Mouse (Mus musculus) midbrain, embryonic 12.5 days (tissue): ENCODE results near the gene Abcb4. TPM values are rescaled to one million over a fixed set of nuclear protein-coding genes. Genes with fewer than 3 reads are reported as not detected.
A peak's percentile ranks its signal among the peaks of the same experiment; 100 is the strongest.

Experiments
- ATAC-seq: fragments of 200-750 bp; cut with Nextera tagmentation; 2 replicates; pipeline ENCODE4 v1.8.0; 2017; ENCODE audit warnings: low read depth, moderate TSS enrichment, moderate library complexity; ENCODE audit not compliant: low FRiP score
- H3K27ac ChIP-seq: fragments of 300-500 bp; sonication (generic); replicated peaks from 2 replicates; pipeline ENCODE4 v1.5.1; 2016; ENCODE audit warnings: mild to moderate bottlenecking
- H3K27me3 ChIP-seq: fragments of 300-500 bp; sonication (generic); 2 replicates; pipeline ENCODE4 v1.6.1; 2016; ENCODE audit warnings: mild to moderate bottlenecking
- H3K36me3 ChIP-seq: fragments of 300-500 bp; sonication (generic); 2 replicates; pipeline ENCODE4 v1.6.1; 2016
- H3K4me1 ChIP-seq: fragments of 300-500 bp; sonication (generic); 2 replicates; pipeline ENCODE4 v1.6.1; 2016
- H3K4me2 ChIP-seq: fragments of 300-500 bp; sonication (generic); replicated peaks from 2 replicates; pipeline ENCODE4 v1.6.1; 2016; ENCODE audit warnings: mild to moderate bottlenecking, moderate library complexity
- H3K4me3 ChIP-seq: fragments of 300-500 bp; sonication (generic); 2 replicates; pipeline ENCODE4 v1.5.1; 2016; ENCODE audit warnings: mild to moderate bottlenecking
- H3K9ac ChIP-seq: fragments of 300-500 bp; sonication (generic); replicated peaks from 2 replicates; pipeline ENCODE4 v1.6.1; 2016; ENCODE audit warnings: mild to moderate bottlenecking, moderate library complexity
- H3K9me3 ChIP-seq: fragments of 300-500 bp; sonication (generic); 2 replicates; pipeline ENCODE4 v1.6.1; 2016; ENCODE audit warnings: mild to moderate bottlenecking
- WGBS: fragments of 180-500 bp; shearing (Covaris S2); methylation state at CpG from one replicate; pipeline ENCODE4 v1.1.7; 2016; 5-methylcytosine and 5-hydroxymethylcytosine counted together
- polyA plus RNA-seq: library from polyadenylated mRNA; unstranded; fragments of >200 nt; fragmentation: Nextera tagmentation; extraction: Ambion mirVana; gene quantifications from 2 replicates; pipeline ENCODE4 v1.2.1, GENCODE M21; 2016

Gene Abcb4
- polyA plus RNA-seq, 1 experiment from 2014 or later: 0.93 TPM

DNA sequence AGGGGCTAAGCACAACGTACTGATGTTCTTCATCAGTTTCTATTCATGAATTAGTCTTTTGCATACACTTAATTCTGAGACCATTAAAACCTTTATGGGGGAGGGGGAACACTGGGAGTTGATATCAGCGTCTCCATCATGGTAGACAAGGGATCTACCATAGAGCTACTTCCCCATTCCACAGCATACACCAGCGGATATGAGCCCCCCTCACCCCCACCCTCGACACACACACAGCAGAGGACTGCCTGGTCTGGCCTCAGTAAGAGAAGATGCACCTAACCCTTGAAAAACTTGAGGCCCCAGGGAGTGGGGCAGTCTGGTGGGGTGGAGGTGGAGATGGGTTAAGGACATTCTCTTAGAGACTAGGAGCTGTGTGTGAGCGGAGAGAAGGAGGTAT, 15.7 kb upstream of the Abcb4 start:
- Histone ChIP-seq H3K36me3 (no peaks in the 10 kb centered on the region), H3K4me3 (no peak overlapping the region), H3K9ac (no peak overlapping the region), H3K4me1 (no peaks in the 10 kb centered on the region), H3K4me2 (no peak overlapping the region), H3K27ac (no peak overlapping the region), H3K27me3 (no peaks in the 10 kb centered on the region), H3K9me3 (no peaks in the 10 kb centered on the region)
- 74% methylated on average over 5 of the region's 5 CpGs for WGBS
- no peak for ATAC-seq

- no peak overlapping the region for H3K27ac ChIP-seq
- WGBS: 82% methylated on average over 2 of the region's 2 CpGs
Observed at GRCm38 (mm10) chr5:8885837-8886236, 7.7 kb upstream of the Abcb4 start.

DNA sequence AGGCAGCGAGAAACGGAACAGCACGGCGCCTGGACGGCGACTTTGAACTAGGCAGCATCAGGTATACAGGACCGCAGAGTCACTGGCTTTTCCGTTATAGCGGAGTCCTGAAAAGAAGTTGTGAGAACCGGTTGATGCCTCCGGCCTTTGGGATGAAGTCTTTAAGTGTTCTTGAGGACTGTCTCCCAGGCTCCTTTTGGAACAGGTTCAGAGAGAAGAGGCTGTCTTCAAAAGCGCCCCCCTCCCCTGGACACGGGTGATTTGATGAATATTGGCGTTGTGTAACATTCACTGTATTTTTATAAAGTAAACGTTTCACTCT, 548 bp downstream of the Abcb4 start:
- no peak for ATAC-seq
- 0 out of 2 replicates have a peak, but pooled peaks cover 2% of the 10 kb centered on the region for H3K4me1 ChIP-seq
- H3K9ac ChIP-seq: peak overlapping the region; percentile 73
- peak overlapping the region; percentile 73 for H3K4me3 ChIP-seq
- peaks cover 3% of the 10 kb centered on the region; the same call in 1 of the 2 replicates for H3K9me3 ChIP-seq
- no peak overlapping the region for H3K27ac ChIP-seq
- H3K4me2 ChIP-seq: peak overlapping the region; percentile 94
- no peaks in the 10 kb centered on the region for H3K36me3 ChIP-seq
- H3K27me3 ChIP-seq: peaks cover 23% of the 10 kb centered on the region
- WGBS: 10% methylated on average over 15 of the region's 15 CpGs

More at GRCm38 (mm10) chr5:8885837-8886236, 7.7 kb upstream of the Abcb4 start:
- Histone ChIP-seq H3K36me3 (no peaks in the 10 kb centered on the region), H3K4me2 (no peak overlapping the region), H3K27me3 (no peaks in the 10 kb centered on the region), H3K4me3 (no peak overlapping the region), H3K9me3 (peaks cover 3% of the 10 kb centered on the region; the same call in 1 of the 2 replicates), H3K9ac (no peak overlapping the region), H3K4me1 (no peaks in the 10 kb centered on the region)
- no peak for ATAC-seq

- no peak overlapping the region for H3K27ac ChIP-seq
- 0 out of 2 replicates have a peak, but pooled peaks cover 2% of the 10 kb centered on the region for H3K4me1 ChIP-seq
- H3K9me3 ChIP-seq: peaks cover 3% of the 10 kb centered on the region; the same call in 1 of the 2 replicates
- H3K9ac ChIP-seq: no peak overlapping the region
- peaks cover 23% of the 10 kb centered on the region for H3K27me3 ChIP-seq
- H3K36me3 ChIP-seq: no peaks in the 10 kb centered on the region
- H3K4me2 ChIP-seq: no peak overlapping the region
- no peak overlapping the region for H3K4me3 ChIP-seq
- no peak for ATAC-seq
- WGBS: 73% methylated on average over 15 of the region's 15 CpGs
Observed at GRCm38 (mm10) chr5:8894641-8895490, 1.3 kb downstream of the Abcb4 start.

- 73% methylated on average over 1 of the region's 1 CpGs for WGBS
- Histone ChIP-seq H3K27ac (no peak overlapping the region), H3K4me2 (no peak overlapping the region), H3K36me3 (no peaks in the 10 kb centered on the region), H3K9me3 (no peaks in the 10 kb centered on the region), H3K4me3 (no peak overlapping the region), H3K27me3 (peaks cover 23% of the 10 kb centered on the region), H3K9ac (no peak overlapping the region), H3K4me1 (0 out of 2 replicates have a peak, but pooled peaks cover 2% of the 10 kb centered on the region)
- no peak for ATAC-seq
Observed at GRCm38 (mm10) chr5:8896198-8896597, 2.7 kb downstream of the Abcb4 start.

DNA sequence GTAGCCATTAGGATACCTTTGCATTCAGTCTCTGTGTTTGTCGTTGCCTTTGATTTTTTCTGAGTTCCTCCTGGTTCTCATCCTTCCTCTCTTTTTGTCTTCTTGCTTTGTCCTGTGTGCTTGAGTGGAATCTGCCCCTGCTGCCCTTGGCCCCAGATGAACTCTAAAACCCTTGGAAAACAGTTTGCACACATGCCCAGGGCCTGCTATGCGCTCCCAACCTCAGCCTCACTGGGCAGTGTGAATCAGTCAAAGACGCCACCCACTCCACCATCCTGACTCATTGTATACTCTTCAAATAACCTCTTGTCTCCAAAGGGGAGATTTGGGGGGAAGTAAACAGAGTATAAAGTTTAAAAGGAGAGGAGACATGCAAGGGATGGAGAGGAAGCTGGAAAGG, 4.7 kb downstream of the Abcb4 start:
- H3K36me3 ChIP-seq: no peaks in the 10 kb centered on the region
- no peak overlapping the region for H3K27ac ChIP-seq
- H3K27me3 ChIP-seq: peaks cover 11% of the 10 kb centered on the region
- no peaks in the 10 kb centered on the region for H3K9me3 ChIP-seq
- no peak overlapping the region for H3K4me2 ChIP-seq
- ATAC-seq: no peak
- no peak overlapping the region for H3K9ac ChIP-seq
- H3K4me1 ChIP-seq: no peaks in the 10 kb centered on the region
- H3K4me3 ChIP-seq: no peak overlapping the region
- WGBS: 55% methylated on average over 3 of the region's 3 CpGs

- Histone ChIP-seq H3K9me3 (no peaks in the 10 kb centered on the region), H3K9ac (no peak overlapping the region), H3K27me3 (no peaks in the 10 kb centered on the region), H3K27ac (no peak overlapping the region), H3K36me3 (no peaks in the 10 kb centered on the region), H3K4me3 (no peak overlapping the region), H3K4me2 (no peak overlapping the region), H3K4me1 (peaks cover 2% of the 10 kb centered on the region; the same call in 1 of the 2 replicates)
- WGBS: 88% methylated on average over 1 of the region's 1 CpGs
- ATAC-seq: no peak
Observed at GRCm38 (mm10) chr5:8901001-8901400, 7.5 kb downstream of the Abcb4 start.

- 67% methylated on average over 6 of the region's 6 CpGs for WGBS
- ATAC-seq: no peak
- Histone ChIP-seq H3K36me3 (no peaks in the 10 kb centered on the region), H3K27ac (no peak overlapping the region), H3K4me2 (no peak overlapping the region), H3K4me1 (peaks cover 2% of the 10 kb centered on the region; the same call in 1 of the 2 replicates), H3K27me3 (no peaks in the 10 kb centered on the region), H3K4me3 (no peak overlapping the region), H3K9me3 (no peaks in the 10 kb centered on the region), H3K9ac (no peak overlapping the region)
Observed at GRCm38 (mm10) chr5:8902141-8902817, 8.8 kb downstream of the Abcb4 start.

DNA sequence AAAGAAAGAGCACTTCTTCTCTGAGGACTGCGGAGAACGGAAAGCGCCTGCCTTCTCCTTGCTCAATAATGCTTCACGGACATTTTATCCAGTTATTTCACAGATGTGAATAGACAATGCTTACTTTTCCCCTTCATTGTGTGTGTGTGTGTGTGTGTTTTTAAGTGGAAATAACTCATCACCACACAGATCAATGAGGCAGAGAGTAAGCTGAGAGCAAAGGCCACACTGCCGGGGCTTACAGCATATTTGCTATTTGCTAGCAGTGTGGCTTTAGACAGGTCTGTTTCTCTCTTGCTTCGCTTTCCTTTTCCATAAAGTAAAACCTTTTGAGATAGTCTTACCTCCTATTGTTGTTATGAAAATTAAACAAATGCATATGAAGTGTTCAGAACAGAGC, 11.0 kb downstream of the Abcb4 start:
- H3K9ac ChIP-seq: no peak overlapping the region
- no peak overlapping the region for H3K4me2 ChIP-seq
- H3K27me3 ChIP-seq: no peaks in the 10 kb centered on the region
- no peaks in the 10 kb centered on the region for H3K36me3 ChIP-seq
- ATAC-seq: no peak
- 47% methylated on average over 6 of the region's 6 CpGs for WGBS
- peaks cover 2% of the 10 kb centered on the region; the same call in 1 of the 2 replicates for H3K4me1 ChIP-seq
- H3K4me3 ChIP-seq: no peak overlapping the region
- no peaks in the 10 kb centered on the region for H3K9me3 ChIP-seq
- H3K27ac ChIP-seq: no peak overlapping the region

DNA sequence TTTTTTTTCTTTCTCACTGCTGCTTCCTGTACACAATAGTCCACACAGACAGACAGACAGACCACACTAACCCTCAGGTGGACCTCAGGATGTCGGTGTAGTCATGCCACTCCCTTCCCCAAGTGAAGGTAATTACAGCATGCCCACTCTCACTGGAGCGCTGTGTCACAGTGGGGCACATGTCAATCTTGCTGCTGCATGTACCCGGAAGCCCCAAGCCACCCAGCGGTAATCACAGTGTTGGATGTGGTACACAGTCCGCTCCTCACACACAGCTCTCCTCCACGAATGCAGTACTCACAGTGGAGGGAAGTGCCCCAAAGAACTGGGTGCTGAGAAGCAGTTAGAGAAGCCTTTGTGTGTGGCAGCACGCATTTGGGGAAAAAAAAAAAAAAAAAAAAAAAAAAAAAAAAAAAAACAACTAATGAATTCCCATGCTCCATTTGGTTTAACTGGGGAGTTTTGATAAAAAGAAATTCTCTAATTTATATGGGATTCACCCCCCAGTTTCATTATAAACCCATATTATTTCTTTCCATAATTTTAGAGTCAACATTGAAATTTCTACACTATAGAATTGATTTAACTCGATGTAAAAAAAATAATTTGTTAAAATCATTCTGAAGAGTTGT, 18.2 kb downstream of the Abcb4 start:
- H3K4me3 ChIP-seq: no peak overlapping the region
- 85% methylated on average over 8 of the region's 8 CpGs for WGBS
- no peaks in the 10 kb centered on the region for H3K36me3 ChIP-seq
- no peaks in the 10 kb centered on the region for H3K4me1 ChIP-seq
- no peaks in the 10 kb centered on the region for H3K27me3 ChIP-seq
- H3K9me3 ChIP-seq: 0 out of 2 replicates have a peak, but pooled peaks cover 3% of the 10 kb centered on the region
- peak; percentile 38; the same call in 1 of the 2 replicates for ATAC-seq
- no peak overlapping the region for H3K27ac ChIP-seq
- H3K4me2 ChIP-seq: no peak overlapping the region
- H3K9ac ChIP-seq: no peak overlapping the region

- WGBS: 89% methylated on average over 2 of the region's 2 CpGs
- no peak overlapping the region for H3K4me3 ChIP-seq
- H3K27me3 ChIP-seq: no peaks in the 10 kb centered on the region
- H3K27ac ChIP-seq: no peak overlapping the region
- no peaks in the 10 kb centered on the region for H3K36me3 ChIP-seq
- H3K9ac ChIP-seq: no peak overlapping the region
- 0 out of 2 replicates have a peak, but pooled peaks cover 3% of the 10 kb centered on the region for H3K9me3 ChIP-seq
- H3K4me2 ChIP-seq: no peak overlapping the region
- ATAC-seq: no peak
- H3K4me1 ChIP-seq: no peaks in the 10 kb centered on the region
Observed at GRCm38 (mm10) chr5:8916400-8916799, 22.9 kb downstream of the Abcb4 start.

GRCm38 (mm10) chr5:8917069-8917468, 23.6 kb downstream of the Abcb4 start:
- Histone ChIP-seq H3K27me3 (no peaks in the 10 kb centered on the region), H3K4me1 (no peaks in the 10 kb centered on the region), H3K4me3 (no peak overlapping the region), H3K9me3 (0 out of 2 replicates have a peak, but pooled peaks cover 3% of the 10 kb centered on the region), H3K9ac (no peak overlapping the region), H3K36me3 (no peaks in the 10 kb centered on the region), H3K4me2 (no peak overlapping the region), H3K27ac (no peak overlapping the region)
- WGBS: 75% methylated on average over 6 of the region's 6 CpGs
- no peak for ATAC-seq
